In genomic region chr7:75589304-75589973, GRCm38 (mm10) we compare ENCODE assay signal across 16 mouse cellular contexts.
DNase-seq lines count a peak whose midpoint lies in the region; ATAC-seq and TF ChIP-seq lines count a peak whose summit lies in the region.
"Had no signal": no experiment of that assay in that cellular context is flagged by ENCODE, and none has a peak within 500 bp of the region (broad histone marks: within the 10 kb centered on the region; RNA-seq: fewer than 3 reads in every experiment).

No protein-coding gene starts in this region.

- peaks cover 2% of the 10 kb centered on the region for H3K36me3 ChIP-seq in spleen, adult 2 months (ENCODE audit: control insufficient read depth, insufficient read depth, low read length)
- H3K36me3 ChIP-seq in erythroblast, embryonic 14.5 days (ENCODE audit: control insufficient read depth): peaks cover 15% of the 10 kb centered on the region
- no peaks in the 10 kb centered on the region; the same call in 1 of the 2 replicates for H3K36me3 ChIP-seq in liver, embryonic 15.5 days (replicated peaks)
- H3K36me3 ChIP-seq in splenic B cell, adult 2 months (ENCODE audit: control insufficient read depth, insufficient read depth, low read length, poor library complexity, severe bottlenecking): peaks cover 3% of the 10 kb centered on the region; the same call in 1 of the 2 replicates
- H3K36me3 ChIP-seq in hindbrain, embryonic 14.5 days (replicated peaks; ENCODE audit: control insufficient read depth, insufficient read depth): no peaks in the 10 kb centered on the region
- H3K36me3 ChIP-seq: hindbrain, embryonic 13.5 days; midbrain, embryonic 15.5 days had no signal

- no peaks in the 10 kb centered on the region for H3K9me3 ChIP-seq in erythroblast, embryonic 14.5 days (ENCODE audit: control insufficient read depth, low read length)
- no peaks in the 10 kb centered on the region for H3K9me3 ChIP-seq in liver, embryonic 15.5 days (replicated peaks)
- no peaks in the 10 kb centered on the region for H3K9me3 ChIP-seq in hindbrain, embryonic 14.5 days (ENCODE audit: control insufficient read depth, low read length)
- H3K9me3 ChIP-seq: embryonic facial prominence, embryonic 13.5 days; forebrain, embryonic 13.5 days; hindbrain, embryonic 13.5 days; midbrain, embryonic 15.5 days had no signal

- intact Hi-C loops in heart, postnatal 36 days (cut with DNase I): no loop called here

- H3K4me1 ChIP-seq in spleen, adult 2 months (ENCODE audit: control insufficient read depth, insufficient read depth, insufficient read length): peaks cover 13% of the 10 kb centered on the region
- H3K4me1 ChIP-seq in erythroblast, embryonic 14.5 days (ENCODE audit: control insufficient read depth): peaks cover 76% of the 10 kb centered on the region
- peaks cover 69% of the 10 kb centered on the region for H3K4me1 ChIP-seq in liver, embryonic 15.5 days (replicated peaks)
- H3K4me1 ChIP-seq in hindbrain, embryonic 14.5 days (replicated peaks; ENCODE audit: control insufficient read depth, insufficient read depth, low read length): no peaks in the 10 kb centered on the region
- H3K4me1 ChIP-seq: forebrain, embryonic 13.5 days; hindbrain, embryonic 13.5 days; midbrain, embryonic 15.5 days had no signal

- H3K4me3 ChIP-seq in spleen, adult 2 months (ENCODE audit: extremely low read depth, insufficient read depth, insufficient read length): no peak overlapping the region
- H3K4me3 ChIP-seq in erythroblast, embryonic 14.5 days (replicated peaks): peak overlapping the region; percentile 10
- 0 out of 2 replicates have a peak overlapping the region, but pooled peaks have one; percentile 14 for H3K4me3 ChIP-seq in liver, embryonic 15.5 days (replicated peaks)
- no peak overlapping the region for H3K4me3 ChIP-seq in hindbrain, embryonic 14.5 days (replicated peaks; ENCODE audit: low read length)
- H3K4me3 ChIP-seq: embryonic facial prominence, embryonic 13.5 days; forebrain, embryonic 13.5 days; hindbrain, embryonic 13.5 days; midbrain, embryonic 15.5 days had no signal

- peak overlapping the region; percentile 52 for H3K4me2 ChIP-seq in liver, embryonic 15.5 days
- no peak overlapping the region for H3K4me2 ChIP-seq in hindbrain, embryonic 14.5 days (replicated peaks)
- H3K4me2 ChIP-seq: embryonic facial prominence, embryonic 13.5 days; forebrain, embryonic 13.5 days; hindbrain, embryonic 13.5 days; midbrain, embryonic 15.5 days had no signal

- 37% methylated on average over 8 of the region's 8 CpGs for WGBS in spleen, adult 2 months
- 41% methylated on average over 8 of the region's 8 CpGs for WGBS in liver, embryonic 15.5 days (ENCODE audit: insufficient replicate concordance)
- 93% methylated on average over 8 of the region's 8 CpGs for WGBS in hindbrain, embryonic 14.5 days

- peak overlapping the region; percentile 76 for H3K27ac ChIP-seq in spleen, adult 2 months (ENCODE audit: insufficient read depth, low read length)
- peak overlapping the region; percentile 83 for H3K27ac ChIP-seq in liver, embryonic 15.5 days (replicated peaks)
- H3K27ac ChIP-seq in hindbrain, embryonic 14.5 days: no peak overlapping the region
- H3K27ac ChIP-seq: embryonic facial prominence, embryonic 13.5 days; forebrain, embryonic 13.5 days; hindbrain, embryonic 13.5 days; midbrain, embryonic 15.5 days had no signal

- peak overlapping the region; percentile 30; the same call in 1 of the 2 replicates for H3K9ac ChIP-seq in liver, embryonic 15.5 days
- H3K9ac ChIP-seq in hindbrain, embryonic 14.5 days: no peak overlapping the region
- H3K9ac ChIP-seq: embryonic facial prominence, embryonic 13.5 days; forebrain, embryonic 13.5 days; hindbrain, embryonic 13.5 days; midbrain, embryonic 15.5 days had no signal

- no peaks in the 10 kb centered on the region for H3K27me3 ChIP-seq in spleen, adult 2 months (ENCODE audit: control insufficient read depth, insufficient read depth, low read length)
- H3K27me3 ChIP-seq in erythroblast, embryonic 14.5 days (ENCODE audit: control insufficient read depth): no peaks in the 10 kb centered on the region
- H3K27me3 ChIP-seq in liver, embryonic 15.5 days: no peaks in the 10 kb centered on the region
- no peaks in the 10 kb centered on the region for H3K27me3 ChIP-seq in splenic B cell, adult 2 months (ENCODE audit: control insufficient read depth, insufficient read depth, low read length, poor library complexity, severe bottlenecking)
- H3K27me3 ChIP-seq in hindbrain, embryonic 14.5 days (ENCODE audit: control insufficient read depth, insufficient read depth, low read length): no peaks in the 10 kb centered on the region
- H3K27me3 ChIP-seq: embryonic facial prominence, embryonic 13.5 days; forebrain, embryonic 13.5 days; hindbrain, embryonic 13.5 days; midbrain, embryonic 15.5 days had no signal

- peak; percentile 45 to 84 for DNase-seq in spleen, adult 2 months (ENCODE audit: low read depth in 1 of 2, low spot score in 2 of 2)
- no peak for DNase-seq in spleen, adult 12 weeks (ENCODE audit: low spot score)
- DNase-seq in splenic B cell, adult 2 months (ENCODE audit: low read depth, low spot score): peak; percentile 92
- no peak for DNase-seq in urinary bladder, postnatal 10 days (ENCODE audit: low spot score)
- DNase-seq in hindbrain, embryonic 14.5 days (ENCODE audit: low spot score): no peak
- DNase-seq in heart, postnatal 36 days: no peak
- DNase-seq: cerebellum, adult 11-12 months; kidney, postnatal 10 days; right cerebral cortex, postnatal 4 days had no signal

- peak; percentile 43; the same call in 1 of the 2 replicates for ATAC-seq in liver, embryonic 15.5 days (ENCODE audit: insufficient read depth)
- no peak for ATAC-seq in hindbrain, embryonic 14.5 days (ENCODE audit: low FRiP score)
- ATAC-seq: forebrain, embryonic 13.5 days; intestine, postnatal 0 days; midbrain, embryonic 15.5 days had no signal

- no peak for TF ChIP-seq CTCF in spleen, adult 2 months (IDR thresholded peaks at IDR 0.05; ENCODE audit: extremely low read depth, insufficient read depth, insufficient read length, insufficient replicate concordance)

- TF ChIP-seq POLR2A in spleen, adult 2 months (IDR thresholded peaks at IDR 0.05; ENCODE audit: low read depth, low read length): no peak

Comparison
In these comparisons a context has a peak if more than half of its experiments do, and no peak if none do; other contexts are left out.
1. DNase-seq: peak in spleen, adult 2 months (2 of 2) and splenic B cell, adult 2 months (single experiment); none in spleen, adult 12 weeks (single experiment), urinary bladder, postnatal 10 days (single experiment), hindbrain, embryonic 14.5 days (single experiment) and heart, postnatal 36 days (0 of 2).
2. H3K4me3 ChIP-seq: peak in erythroblast, embryonic 14.5 days (single experiment) and liver, embryonic 15.5 days (single experiment); none in spleen, adult 2 months (single experiment) and hindbrain, embryonic 14.5 days (single experiment).